Mouse (Mus musculus) kidney, embryonic 16.5 days (tissue): ENCODE data around the gene Dapl1. TPM values are rescaled to one million over a fixed set of nuclear protein-coding genes. Genes with fewer than 3 reads are reported as not detected.

Experiments used
- ATAC-seq: fragments of 200-750 bp; cut with Nextera tagmentation; 2 replicates; pipeline ENCODE4 v1.8.0; 2017; ENCODE audit warnings: moderate TSS enrichment; ENCODE audit not compliant: low FRiP score, low TSS enrichment
- H3K27ac ChIP-seq: fragments of 300-500 bp; sonication (generic); 2 replicates; pipeline ENCODE4 v1.5.1; 2014; ENCODE audit warnings: low read length
- H3K27me3 ChIP-seq: fragments of 300-500 bp; sonication (generic); 2 replicates; pipeline ENCODE4 v1.6.1; 2014; ENCODE audit warnings: low read length, control low read depth, mixed read lengths; ENCODE audit not compliant: insufficient read depth
- H3K36me3 ChIP-seq: fragments of 300-500 bp; sonication (generic); 2 replicates; pipeline ENCODE4 v1.6.1; 2014; ENCODE audit warnings: low read length, control low read depth, mixed read lengths; ENCODE audit not compliant: insufficient read depth
- H3K4me1 ChIP-seq: fragments of 300-500 bp; sonication (generic); 2 replicates; pipeline ENCODE4 v1.6.1; 2014; ENCODE audit warnings: low read length, control low read depth, mixed read lengths; ENCODE audit not compliant: insufficient read depth
- H3K4me2 ChIP-seq: fragments of 300-500 bp; sonication (generic); replicated peaks from 2 replicates; pipeline ENCODE4 v1.6.1; 2014; ENCODE audit warnings: low read depth, low read length
- H3K4me3 ChIP-seq: fragments of 300-500 bp; sonication (generic); 2 replicates; pipeline ENCODE4 v1.5.1; 2014; ENCODE audit warnings: mild to moderate bottlenecking, low read length
- H3K9ac ChIP-seq: fragments of 300-500 bp; sonication (generic); replicated peaks from 2 replicates; pipeline ENCODE4 v1.6.1; 2014; ENCODE audit warnings: low read length
- H3K9me3 ChIP-seq: fragments of 300-500 bp; sonication (generic); 2 replicates; pipeline ENCODE4 v1.6.1; 2016; ENCODE audit warnings: low read length, control low read depth
- WGBS: fragments of 180-500 bp; shearing (Covaris S2); extraction: QIAGEN DNeasy Blood & Tissue Kit; methylation state at CpG from one replicate; pipeline ENCODE4 v1.1.7; 2014; 5-methylcytosine and 5-hydroxymethylcytosine counted together
- polyA plus RNA-seq: library from polyadenylated mRNA; unstranded; fragments of >200 nt; fragmentation: Nextera tagmentation; extraction: Ambion mirVana; gene quantifications from 2 replicates; pipeline ENCODE4 v1.2.1, GENCODE M21; 2015

The Dapl1 gene
- polyA plus RNA-seq, 1 experiment from 2014 or later, result 4.6 TPM

DNA sequence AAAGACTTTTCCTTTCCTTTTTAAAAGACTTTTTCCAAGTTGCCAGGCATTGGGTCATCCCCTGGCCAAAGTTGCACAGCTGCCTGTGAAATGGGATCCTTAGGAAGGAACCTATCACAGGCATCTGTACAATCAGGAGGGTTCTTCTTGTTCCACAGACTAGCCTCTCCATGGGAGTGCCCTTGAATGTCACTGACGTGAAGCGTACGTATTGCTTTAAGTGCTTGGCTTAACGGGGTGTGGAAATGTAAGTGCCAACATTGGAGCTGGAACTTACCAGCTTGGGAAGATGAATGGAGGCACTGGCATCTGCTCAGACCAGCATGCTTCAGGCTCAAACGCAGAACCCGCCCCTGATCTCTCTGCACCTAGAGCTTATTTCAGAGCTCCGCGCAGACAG, 14.7 kb downstream of the Dapl1 start:
- Histone ChIP-seq H3K27ac (no peak overlapping the region), H3K9ac (no peak overlapping the region), H3K36me3 (no peaks in the 10 kb centered on the region), H3K4me2 (no peak overlapping the region), H3K4me3 (no peak overlapping the region), H3K9me3 (no peaks in the 10 kb centered on the region), H3K27me3 (no peaks in the 10 kb centered on the region), H3K4me1 (peaks cover 18% of the 10 kb centered on the region)
- 80% methylated on average over 8 of the region's 8 CpGs for WGBS
- no peak for ATAC-seq

GRCm38 (mm10) chr2:59499717-59500116, 15.3 kb downstream of the Dapl1 start:
- WGBS, result 64% methylated on average over 2 of the region's 2 CpGs
- peaks cover 17% of the 10 kb centered on the region for H3K4me1 ChIP-seq
- H3K27ac ChIP-seq, result no peak overlapping the region
- no peaks in the 10 kb centered on the region for H3K27me3 ChIP-seq
- ATAC-seq, result no peak
- H3K9ac ChIP-seq, result no peak overlapping the region
- H3K4me2 ChIP-seq, result no peak overlapping the region
- H3K9me3 ChIP-seq, result no peaks in the 10 kb centered on the region
- H3K36me3 ChIP-seq, result no peaks in the 10 kb centered on the region
- no peak overlapping the region for H3K4me3 ChIP-seq

DNA sequence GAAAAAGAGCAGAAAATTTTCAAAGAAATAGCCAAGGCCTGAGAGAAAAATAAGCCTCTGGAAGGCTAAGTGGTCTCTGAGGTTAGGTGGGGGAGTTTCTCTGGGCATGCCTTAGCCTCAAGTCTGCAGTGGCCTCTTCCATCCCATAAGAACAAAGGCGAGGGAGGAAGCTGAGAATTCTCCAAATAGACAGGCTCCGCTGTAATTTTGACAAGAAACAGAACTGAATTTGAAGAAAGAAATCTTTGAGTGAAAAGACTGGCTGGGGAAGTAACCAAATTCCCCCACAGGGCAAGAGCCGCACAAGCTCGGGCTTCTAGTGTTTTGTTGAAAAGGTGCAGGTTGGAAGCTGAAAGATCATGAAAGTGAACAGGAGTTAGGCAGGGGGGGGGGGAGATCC, 24.6 kb downstream of the Dapl1 start:
- Histone ChIP-seq H3K9me3 (0 out of 2 replicates have a peak, but pooled peaks cover 2% of the 10 kb centered on the region), H3K27ac (no peak overlapping the region), H3K4me1 (peaks cover 5% of the 10 kb centered on the region; the same call in 1 of the 2 replicates), H3K4me2 (no peak overlapping the region), H3K36me3 (no peaks in the 10 kb centered on the region), H3K9ac (no peak overlapping the region), H3K4me3 (no peak overlapping the region), H3K27me3 (no peaks in the 10 kb centered on the region)
- WGBS, result 64% methylated on average over 4 of the region's 4 CpGs
- no peak for ATAC-seq

DNA sequence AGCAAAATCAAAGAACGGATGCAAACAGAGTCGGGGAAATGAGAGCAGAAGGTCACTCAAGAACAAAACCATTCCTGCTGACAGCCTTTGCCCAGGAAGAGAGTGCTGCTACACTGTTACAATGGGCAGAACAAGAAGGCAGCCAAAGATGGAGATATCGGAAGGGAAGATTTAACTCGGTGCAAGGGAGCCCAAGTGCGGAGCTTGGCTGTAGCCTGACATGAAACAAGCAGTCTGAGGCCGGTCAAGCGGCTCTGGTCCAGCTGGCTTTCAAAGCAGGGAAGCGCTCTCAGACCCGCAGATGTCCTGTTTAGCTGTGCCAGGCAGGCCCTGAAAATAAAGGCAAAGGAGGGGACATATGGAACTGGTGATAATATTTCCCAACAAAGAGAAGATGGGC, 26.0 kb downstream of the Dapl1 start:
- WGBS, result 45% methylated on average over 9 of the region's 9 CpGs
- H3K9me3 ChIP-seq, result 0 out of 2 replicates have a peak, but pooled peaks cover 2% of the 10 kb centered on the region
- H3K9ac ChIP-seq, result no peak overlapping the region
- H3K36me3 ChIP-seq, result no peaks in the 10 kb centered on the region
- H3K4me2 ChIP-seq, result no peak overlapping the region
- H3K27me3 ChIP-seq, result no peaks in the 10 kb centered on the region
- peaks cover 5% of the 10 kb centered on the region; the same call in 1 of the 2 replicates for H3K4me1 ChIP-seq
- 0 out of 2 replicates have a peak, but pooled peaks have one; percentile 29 for ATAC-seq
- H3K27ac ChIP-seq, result no peak overlapping the region
- no peak overlapping the region for H3K4me3 ChIP-seq

DNA sequence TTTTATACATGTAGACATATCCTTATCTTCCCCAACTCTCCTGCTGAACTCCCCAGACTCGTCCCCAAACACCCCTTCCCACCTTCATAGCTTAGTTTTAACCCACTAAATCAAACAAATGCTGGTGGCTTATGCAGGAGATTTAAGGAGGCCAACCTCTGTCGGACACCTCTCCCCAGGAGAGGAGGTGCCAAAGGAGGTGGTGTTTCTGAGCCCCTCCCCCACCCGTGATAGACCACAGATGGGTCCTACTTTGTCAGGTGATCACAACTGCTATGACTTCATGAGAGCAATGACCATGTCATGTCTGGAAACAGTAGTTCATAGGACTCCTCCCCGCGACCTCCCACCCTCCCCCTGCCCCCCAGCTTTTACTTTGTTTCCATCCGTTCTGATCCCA, 26.4 kb downstream of the Dapl1 start:
- Histone ChIP-seq H3K9me3 (0 out of 2 replicates have a peak, but pooled peaks cover 2% of the 10 kb centered on the region), H3K4me3 (no peak overlapping the region), H3K27ac (no peak overlapping the region), H3K4me1 (peaks cover 5% of the 10 kb centered on the region; the same call in 1 of the 2 replicates), H3K36me3 (no peaks in the 10 kb centered on the region), H3K9ac (no peak overlapping the region), H3K27me3 (no peaks in the 10 kb centered on the region), H3K4me2 (no peak overlapping the region)
- WGBS, result 62% methylated on average over 6 of the region's 6 CpGs
- ATAC-seq, result no peak

GRCm38 (mm10) chr2:59520663-59521062, 36.2 kb downstream of the Dapl1 start:
- Histone ChIP-seq H3K9ac (no peak overlapping the region), H3K4me3 (no peak overlapping the region), H3K4me1 (peaks cover 8% of the 10 kb centered on the region), H3K27me3 (no peaks in the 10 kb centered on the region), H3K27ac (no peak overlapping the region), H3K4me2 (no peak overlapping the region), H3K9me3 (no peaks in the 10 kb centered on the region), H3K36me3 (no peaks in the 10 kb centered on the region)
- WGBS, result 92% methylated on average over 10 of the region's 10 CpGs
- ATAC-seq, result no peak

- Histone ChIP-seq H3K27ac (no peak overlapping the region), H3K36me3 (no peaks in the 10 kb centered on the region), H3K9ac (peak overlapping the region; percentile 29; the same call in 1 of the 2 replicates), H3K9me3 (no peaks in the 10 kb centered on the region), H3K4me2 (peak overlapping the region; percentile 39), H3K4me1 (peaks cover 18% of the 10 kb centered on the region), H3K4me3 (peak overlapping the region; percentile 14; the same call in 1 of the 2 replicates), H3K27me3 (no peaks in the 10 kb centered on the region)
- 16% methylated on average over 19 of the region's 19 CpGs for WGBS
- peak; percentile 72; the same call in 1 of the 2 replicates for ATAC-seq
These were observed 37.7 kb downstream of the Dapl1 start for GRCm38 (mm10) chr2:59522079-59522684.

DNA sequence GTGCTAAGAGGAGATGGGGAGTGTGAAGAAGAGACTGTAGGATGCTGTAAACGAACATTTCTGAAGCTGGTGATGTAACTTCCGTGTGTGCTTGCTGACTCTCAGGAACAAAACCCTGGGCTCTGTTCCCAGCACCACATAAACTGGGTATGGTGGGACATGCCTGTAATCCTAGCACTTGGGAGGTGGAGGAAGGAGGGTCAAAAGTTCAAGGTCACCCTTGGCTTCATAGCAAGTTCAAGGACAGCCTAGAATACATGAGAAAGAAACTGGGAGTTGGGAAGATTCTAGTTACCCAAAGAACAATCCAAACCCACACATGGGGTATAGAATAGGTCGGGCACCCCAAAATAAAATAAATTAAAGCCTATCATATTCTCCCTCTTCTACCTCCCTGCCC, 39.1 kb downstream of the Dapl1 start:
- Histone ChIP-seq H3K4me3 (no peak overlapping the region), H3K36me3 (no peaks in the 10 kb centered on the region), H3K9ac (no peak overlapping the region), H3K4me1 (peaks cover 20% of the 10 kb centered on the region), H3K4me2 (no peak overlapping the region), H3K9me3 (no peaks in the 10 kb centered on the region), H3K27me3 (no peaks in the 10 kb centered on the region), H3K27ac (no peak overlapping the region)
- 81% methylated on average over 3 of the region's 3 CpGs for WGBS
- ATAC-seq, result no peak

DNA sequence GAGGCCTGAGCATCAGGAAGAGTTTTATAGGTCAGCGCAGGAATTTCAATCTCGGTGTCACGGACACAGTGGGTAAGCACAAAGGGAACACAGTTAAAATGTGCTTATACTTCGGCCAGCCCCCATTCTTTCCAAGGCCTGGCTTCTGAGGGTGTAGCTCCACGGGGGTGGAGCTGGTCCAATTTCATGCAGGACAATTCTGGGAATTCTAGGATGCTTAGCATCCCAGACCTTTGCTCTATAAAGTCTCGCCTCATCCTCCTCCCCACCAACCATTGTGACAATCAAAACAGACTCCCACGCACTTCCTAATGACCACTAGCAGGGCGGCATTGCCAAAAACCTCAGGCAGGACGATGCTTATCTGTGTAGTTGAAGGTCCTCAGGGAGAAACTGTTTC, 42.4 kb downstream of the Dapl1 start:
- Histone ChIP-seq H3K27me3 (no peaks in the 10 kb centered on the region), H3K36me3 (no peaks in the 10 kb centered on the region), H3K4me1 (peaks cover 33% of the 10 kb centered on the region), H3K4me2 (no peak overlapping the region), H3K9ac (0 out of 2 replicates have a peak overlapping the region, but pooled peaks have one; percentile 7), H3K4me3 (no peak overlapping the region), H3K27ac (peak overlapping the region; percentile 26; the same call in 1 of the 2 replicates), H3K9me3 (no peaks in the 10 kb centered on the region)
- peak; percentile 29 for ATAC-seq
- WGBS, result 23% methylated on average over 9 of the region's 9 CpGs

DNA sequence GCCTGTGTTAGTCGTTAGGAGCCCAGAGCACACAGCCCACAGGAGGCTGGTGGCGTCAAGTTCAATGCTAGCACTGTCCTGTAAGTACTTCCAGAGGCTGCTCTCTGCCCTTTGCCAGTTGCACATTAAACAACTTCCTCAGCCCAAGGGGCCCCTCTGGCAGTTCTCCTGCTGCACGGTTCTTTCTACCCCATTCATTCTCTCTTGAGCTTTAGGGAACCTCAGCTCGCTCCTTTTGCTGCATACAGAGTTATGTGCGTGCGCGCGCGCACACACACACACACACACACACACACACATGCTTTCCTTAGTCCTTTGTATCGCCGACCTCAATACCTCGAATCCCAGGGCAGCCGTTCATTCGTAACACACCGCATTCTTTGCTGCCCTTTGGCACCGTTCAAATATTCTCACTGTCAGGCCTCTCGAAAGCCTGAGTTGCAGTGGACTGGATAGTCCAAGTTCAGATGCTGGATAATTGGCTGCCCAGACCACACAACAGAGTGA, 45.2 kb downstream of the Dapl1 start:
- H3K27ac ChIP-seq, result peak overlapping the region; percentile 58
- 41% methylated on average over 17 of the region's 17 CpGs for WGBS
- no peaks in the 10 kb centered on the region for H3K36me3 ChIP-seq
- no peaks in the 10 kb centered on the region for H3K9me3 ChIP-seq
- H3K4me3 ChIP-seq, result no peak overlapping the region
- ATAC-seq, result peak; percentile 82
- H3K9ac ChIP-seq, result no peak overlapping the region
- peaks cover 44% of the 10 kb centered on the region for H3K4me1 ChIP-seq
- H3K27me3 ChIP-seq, result no peaks in the 10 kb centered on the region
- no peak overlapping the region for H3K4me2 ChIP-seq
